Mouse (Mus musculus): ENCODE measurements around the gene A330070K13Rik. TPM values are rescaled to one million over a fixed set of nuclear protein-coding genes. Genes with fewer than 3 reads are reported as not detected.

A330070K13Rik gene
- polyA plus RNA-seq, 1 experiment from 2014 or later: not detected

Other genes with a start within 250 kb of the A330070K13Rik start
- gene Kctd7, start 239.8 kb downstream of the A330070K13Rik start, polyA plus RNA-seq (2016; fragmentation: Nextera tagmentation; extraction: Ambion mirVana): 8.7 and 10.1 TPM in 2 replicates
- 33.3 and 38.2 TPM in 2 replicates for gene Rabgef1, start 212.8 kb downstream of the A330070K13Rik start, polyA plus RNA-seq (2016; fragmentation: Nextera tagmentation; extraction: Ambion mirVana)
- 31.0 and 31.1 TPM in 2 replicates for gene Tmem248, start 167.6 kb downstream of the A330070K13Rik start, polyA plus RNA-seq (2016; fragmentation: Nextera tagmentation; extraction: Ambion mirVana)
- gene Sbds, start 129.1 kb downstream of the A330070K13Rik start, polyA plus RNA-seq (2016; fragmentation: Nextera tagmentation; extraction: Ambion mirVana): 69.5 and 72.6 TPM in 2 replicates
- gene Tyw1, start 129.0 kb downstream of the A330070K13Rik start, polyA plus RNA-seq (2016; fragmentation: Nextera tagmentation; extraction: Ambion mirVana): 26.9 and 27.1 TPM in 2 replicates
- 2.9 and 3.0 TPM in 2 replicates for gene Caln1, start 15.2 kb downstream of the A330070K13Rik start, polyA plus RNA-seq (2016; fragmentation: Nextera tagmentation; extraction: Ambion mirVana)

All from hindbrain, embryonic 12.5 days (tissue).